Mouse (Mus musculus): ENCODE results near the gene Lysmd1.
"Not testable (repeated sequence)": the region's sequence is repeated elsewhere in the genome, so short reads cannot be mapped to it uniquely, and the experiment has no call there.

The Lysmd1 gene

DNA sequence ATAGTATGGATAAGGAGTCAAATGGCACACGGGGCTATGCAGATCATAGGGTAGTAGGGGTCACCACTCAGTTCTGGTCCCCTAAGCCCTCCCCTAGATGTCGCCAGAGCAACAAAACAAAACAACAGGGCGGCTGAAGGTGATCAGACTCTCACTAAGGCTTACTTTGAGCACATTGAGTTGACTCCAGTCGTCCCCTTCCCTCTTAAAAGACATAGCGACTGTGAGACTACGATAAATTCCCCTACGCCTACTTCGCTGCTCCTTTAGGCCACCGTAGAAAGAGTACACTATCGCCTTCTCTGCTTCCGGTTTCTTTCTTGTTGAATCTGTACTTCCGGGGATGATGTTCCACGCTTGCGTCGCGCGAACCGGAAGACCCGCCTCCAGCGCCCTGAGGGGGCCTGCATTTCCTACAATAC is at the start of gene Lysmd1, which contains the start of gene Scnm1:
TSS of gene Lysmd1 (plus strand) at position 409 of the 422 bp plus-strand sequence.
TSS of gene Scnm1 (minus strand) at position 332 of the 422 bp plus-strand sequence.
- peak; percentile 93 for DNase-seq (ENCODE audit: low read depth)

DNA sequence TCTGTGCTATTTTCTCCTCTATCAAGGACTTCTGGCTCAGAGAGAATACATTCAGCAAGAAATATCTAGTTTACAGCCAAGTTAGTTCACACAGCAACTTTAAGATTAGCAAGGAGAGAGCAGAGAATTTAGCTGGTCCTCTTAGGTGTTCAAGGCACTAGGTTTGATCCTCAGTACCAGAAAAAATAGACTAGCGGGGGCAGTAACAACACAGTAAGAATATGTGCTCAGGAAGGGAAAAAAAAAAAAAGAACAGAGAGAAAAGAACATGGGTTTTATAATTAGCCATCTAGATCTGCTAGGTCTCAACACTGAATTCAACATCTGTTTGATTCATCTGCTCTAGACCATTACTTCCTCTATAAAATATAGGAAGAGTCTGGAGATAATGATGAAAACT is 45.8 kb upstream of the Lysmd1 start:
- DNase-seq (ENCODE audit: low read depth): no peak

DNA sequence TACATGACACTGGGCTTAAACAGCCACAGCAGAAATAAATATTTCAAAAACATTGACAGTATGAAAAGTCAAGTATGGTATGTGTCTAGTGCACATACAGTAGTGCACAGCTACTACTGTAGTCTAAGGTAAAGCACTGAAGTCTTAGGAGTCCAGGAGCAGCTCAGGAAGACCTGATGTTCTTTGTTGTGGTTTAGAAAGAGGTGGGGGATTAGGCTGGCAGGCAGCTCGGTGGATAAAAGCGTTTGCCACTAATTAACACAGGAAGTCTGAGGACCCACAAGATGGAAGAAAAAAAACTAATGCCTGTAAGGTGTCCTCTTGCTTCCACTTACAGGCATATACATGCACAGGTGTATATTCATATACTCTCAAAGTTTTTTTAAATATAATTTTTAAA is 33.0 kb upstream of the Lysmd1 start:
- DNase-seq (ENCODE audit: low read depth): no peak

DNA sequence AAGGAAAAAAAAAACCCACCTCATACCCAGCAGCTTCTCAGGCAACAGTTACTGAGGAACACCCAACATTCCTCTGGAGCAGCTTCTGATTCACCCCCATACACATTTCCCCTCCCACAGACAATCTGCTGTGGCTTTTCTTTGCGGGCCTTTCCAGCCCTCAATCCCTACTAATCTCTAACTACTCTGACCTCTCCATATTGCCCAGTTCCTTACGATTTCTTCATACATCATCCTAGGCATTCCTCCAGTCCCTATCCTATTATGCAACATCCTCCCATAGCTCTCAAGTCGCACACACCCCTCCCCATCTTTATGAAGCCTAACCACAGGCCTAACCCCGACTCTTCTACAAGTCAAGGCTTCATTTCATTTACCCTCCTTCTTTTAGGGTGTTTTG is 28.8 kb upstream of the Lysmd1 start:
- peak; percentile 58 for DNase-seq (ENCODE audit: low read depth)

DNA sequence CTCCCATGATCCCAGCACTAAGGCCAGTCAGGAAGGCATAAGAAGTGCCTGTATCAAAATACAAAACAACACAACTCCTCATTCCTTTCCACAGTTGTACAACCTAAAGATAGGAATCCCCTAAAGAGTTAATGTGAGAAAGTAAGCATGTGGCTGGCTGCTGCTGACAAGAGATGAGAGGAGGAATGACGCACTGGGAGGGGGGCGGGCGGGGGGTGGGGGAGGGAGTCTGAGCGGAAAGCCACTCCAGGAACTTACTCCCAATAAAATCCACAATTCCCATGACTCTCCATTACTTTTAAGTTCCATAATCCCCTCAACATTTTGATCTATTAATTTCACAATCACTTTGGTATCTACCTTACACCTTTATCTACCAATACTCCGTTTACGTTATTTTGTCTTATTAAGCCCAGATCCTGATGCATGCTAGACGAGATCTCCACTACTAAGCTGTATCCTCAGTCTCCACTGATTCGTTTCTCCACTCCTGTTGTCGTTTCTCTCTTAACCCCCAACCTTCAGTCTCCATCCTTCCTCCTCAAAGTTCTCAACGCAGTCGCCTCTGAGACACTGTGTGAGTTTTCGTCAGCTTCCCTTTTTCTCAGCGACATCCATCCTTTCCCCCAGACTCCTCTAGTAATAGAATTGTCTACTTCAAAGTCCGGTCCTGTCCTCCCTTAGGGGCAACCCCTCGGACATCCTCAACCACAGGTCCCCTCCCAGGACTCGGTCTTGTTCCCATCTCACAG is 28.1 kb upstream of the Lysmd1 start:
- peak; percentile 62 for DNase-seq (ENCODE audit: low read depth)

DNA sequence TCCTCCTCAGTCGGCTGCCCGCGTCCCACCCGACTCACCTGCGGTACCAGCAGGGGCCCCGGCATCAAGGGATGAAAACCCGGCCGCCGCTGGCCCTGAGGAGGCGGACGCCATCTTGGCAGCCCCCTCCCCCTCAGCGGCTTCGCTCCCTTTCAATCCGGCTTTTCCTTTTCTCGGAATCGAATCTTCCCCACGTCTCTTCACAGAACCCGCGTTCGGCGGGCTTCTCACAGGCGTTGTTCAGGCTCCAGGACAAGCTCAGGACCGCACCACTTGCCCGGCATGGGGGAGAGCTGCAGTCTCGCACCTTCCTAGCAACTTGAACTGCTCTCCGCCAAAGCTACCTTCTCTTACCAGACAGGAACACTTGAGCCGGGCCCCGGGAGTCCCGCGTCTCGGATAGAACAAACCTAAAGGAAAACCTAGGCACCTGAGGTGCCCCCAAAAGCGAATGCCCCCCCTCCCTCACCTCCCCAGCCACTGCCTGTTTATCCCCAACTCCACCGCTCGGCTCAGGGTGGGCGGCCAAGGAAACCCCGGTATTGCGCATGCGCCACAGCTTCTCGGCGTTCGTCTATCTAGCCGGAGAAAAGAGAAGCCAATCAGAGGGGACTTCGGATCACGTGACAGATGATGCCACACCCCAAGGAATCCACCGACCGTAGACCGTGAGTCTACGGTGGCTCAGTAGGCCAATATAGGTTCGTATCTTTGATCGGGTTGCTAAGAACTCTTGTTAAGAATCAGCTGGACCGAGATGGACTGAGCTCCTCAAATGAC is 27.4 kb upstream of the Lysmd1 start, which contains the start of gene Pip5k1a:
TSS of gene Pip5k1a (minus strand) at position 593 of the 780 bp plus-strand sequence.
- peak; percentile 99 for DNase-seq (ENCODE audit: low read depth)

DNA sequence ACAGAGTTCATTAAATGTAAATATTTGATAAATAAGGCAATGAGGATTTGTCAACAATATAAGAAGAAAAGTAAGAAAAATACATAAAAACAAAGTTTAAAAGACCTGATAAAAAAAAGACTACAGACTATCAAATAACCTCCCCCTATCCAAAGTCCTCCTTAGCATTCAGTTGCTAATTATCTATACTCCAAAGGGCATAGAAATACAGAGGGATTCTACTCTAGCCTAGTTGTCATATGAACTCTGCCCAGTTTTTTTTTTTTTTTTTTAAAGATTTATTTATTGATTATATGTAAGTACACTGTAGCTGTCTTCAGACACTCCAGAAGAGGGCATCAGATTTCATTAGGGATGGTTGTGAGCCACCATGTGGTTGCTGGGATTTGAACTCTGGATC is 26.6 kb upstream of the Lysmd1 start:
- DNase-seq (ENCODE audit: low read depth): not testable (repeated sequence)

DNA sequence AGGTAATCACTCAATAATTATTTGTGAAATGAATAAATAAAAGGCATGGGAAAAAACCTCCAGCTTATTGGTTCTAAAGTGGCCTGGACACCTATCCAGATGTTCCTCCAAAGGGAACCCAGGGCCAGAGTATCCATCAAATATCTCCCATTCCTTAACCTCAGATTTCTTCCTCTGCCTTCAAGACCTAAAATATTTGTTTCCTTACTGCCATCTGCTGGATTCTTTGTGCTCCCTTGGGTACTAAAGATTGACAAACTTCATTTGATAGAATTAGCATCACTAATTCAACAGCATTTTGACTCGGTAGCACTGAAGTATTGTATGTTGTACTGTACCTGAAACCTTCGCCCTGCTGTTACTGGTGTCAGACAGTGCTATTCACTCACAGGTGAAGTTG is 26.0 kb upstream of the Lysmd1 start:
- DNase-seq (ENCODE audit: low read depth): peak; percentile 52

DNA sequence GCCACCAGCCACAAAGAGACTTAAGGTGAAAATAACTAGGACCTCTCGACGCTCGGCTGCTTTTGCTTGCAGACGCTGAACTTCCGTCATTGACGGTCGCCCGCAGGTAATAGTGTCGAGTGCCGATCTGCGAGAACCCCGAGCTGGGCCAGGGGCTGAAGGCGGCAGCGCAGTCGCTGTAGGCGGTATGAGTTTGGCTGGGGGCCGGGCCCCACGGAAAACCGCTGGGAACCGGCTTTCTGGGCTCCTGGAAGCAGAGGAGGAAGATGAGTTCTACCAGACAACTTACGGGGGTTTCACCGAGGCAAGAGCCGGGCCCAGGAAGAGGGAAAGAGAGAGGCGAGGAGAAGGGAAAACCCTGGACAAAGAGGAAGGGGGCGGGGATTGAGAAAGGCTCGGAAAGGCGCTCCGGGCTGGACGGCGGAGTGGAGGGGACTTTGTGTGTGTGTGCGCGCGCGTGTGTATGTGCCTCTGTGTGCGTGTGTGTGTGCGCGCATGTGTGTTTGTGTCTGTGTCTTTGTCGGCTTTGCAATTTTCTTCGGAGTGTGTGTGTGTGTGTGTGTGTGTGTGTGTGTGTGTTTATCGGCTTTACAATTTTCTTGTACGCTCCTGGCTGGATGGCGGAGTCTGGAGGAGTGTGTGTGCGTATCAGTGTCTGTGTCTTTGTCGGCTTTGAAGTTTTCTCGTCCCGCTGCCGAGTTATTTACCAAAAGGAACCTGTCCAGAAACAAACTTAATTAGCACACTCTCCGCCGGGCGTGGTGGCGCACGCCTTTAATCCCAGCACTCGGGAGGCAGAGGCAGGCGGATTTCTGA is 22.8 kb upstream of the Lysmd1 start, which contains the start of gene Vps72:
TSS of gene Vps72 (plus strand) at position 112 of the 816 bp plus-strand sequence.
- DNase-seq (ENCODE audit: low read depth): peak; percentile 93

DNA sequence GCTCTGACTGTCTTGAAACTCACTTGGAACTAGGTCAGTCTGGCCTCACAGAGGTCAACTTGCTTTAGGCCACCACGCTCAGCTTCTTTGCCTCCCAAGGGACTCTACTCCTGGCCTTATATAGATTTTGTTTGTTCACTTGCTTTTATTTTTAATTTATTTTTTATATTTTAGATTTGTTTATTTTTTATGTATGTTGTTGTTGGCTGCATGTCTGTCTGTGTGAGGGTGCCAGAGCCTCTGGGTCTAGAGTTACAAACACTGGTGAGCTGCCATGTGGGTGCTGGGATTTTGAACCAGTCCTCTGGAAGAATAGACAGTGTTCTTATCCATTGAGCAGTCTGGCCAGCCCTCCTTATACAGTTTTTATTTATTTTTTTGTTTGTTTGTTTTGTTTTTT is 21.1 kb upstream of the Lysmd1 start:
- DNase-seq (ENCODE audit: low read depth): no peak

DNA sequence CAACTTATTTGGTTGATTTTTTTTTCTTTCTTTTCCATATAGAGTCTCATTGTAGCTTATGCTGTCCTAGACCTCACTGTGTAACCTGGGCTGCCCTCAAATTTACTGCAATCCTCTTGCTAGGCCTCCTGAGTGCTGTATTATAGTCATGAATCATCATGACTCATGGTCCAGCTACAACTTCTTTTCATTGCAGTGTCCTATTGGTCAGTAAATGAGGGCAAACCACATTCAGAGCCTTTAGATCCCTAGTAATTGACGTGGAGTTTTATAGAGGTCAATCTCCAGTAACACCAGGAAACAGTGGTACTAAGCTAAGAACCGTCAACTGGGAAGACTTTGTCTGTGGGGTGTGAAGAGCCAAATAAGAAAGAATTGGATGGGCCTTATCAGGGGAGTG is 16.1 kb upstream of the Lysmd1 start:
- peak; percentile 80 for DNase-seq (ENCODE audit: low read depth)

DNA sequence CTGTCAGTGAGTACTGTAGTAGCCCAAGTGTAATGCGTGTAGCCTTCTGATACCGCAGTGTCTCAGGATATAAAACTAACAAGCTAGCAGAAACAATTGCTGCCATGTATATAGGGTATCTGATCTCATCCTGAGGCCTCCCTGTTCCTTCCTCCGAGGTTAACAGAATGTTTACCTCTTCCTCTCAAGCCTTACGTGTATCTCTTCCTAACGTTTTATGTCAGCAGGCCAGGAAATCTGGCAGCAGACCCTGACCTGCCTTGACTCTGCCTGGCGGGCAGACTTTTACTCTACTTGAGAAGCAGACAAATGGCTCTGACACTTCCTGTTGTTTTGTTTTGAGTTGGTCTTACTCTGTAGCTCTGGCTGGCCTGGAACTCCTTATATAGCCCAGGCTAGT is 12.3 kb upstream of the Lysmd1 start:
- no peak for DNase-seq (ENCODE audit: low read depth)

DNA sequence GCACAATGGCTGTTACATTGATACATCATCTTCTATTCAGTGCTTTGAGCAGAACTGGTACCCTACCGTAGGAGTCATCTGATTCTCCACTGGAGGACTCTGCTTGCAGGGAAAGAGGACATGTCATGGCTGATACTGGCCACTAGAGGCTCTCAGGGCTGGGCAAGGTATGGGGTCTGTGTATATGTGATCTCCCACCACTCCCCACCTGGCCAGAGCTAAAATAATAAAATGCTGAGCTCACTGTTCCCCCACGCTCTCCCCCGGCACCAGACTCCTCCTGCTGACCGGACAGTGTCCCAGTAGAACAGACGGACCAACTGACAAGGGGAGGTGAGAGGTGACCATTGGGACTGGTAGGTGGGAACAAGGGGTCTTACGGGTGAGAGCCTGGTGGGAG is 9.6 kb upstream of the Lysmd1 start, which contains the start of gene Tmod4:
TSS of gene Tmod4 (plus strand) at position 231 of the 400 bp plus-strand sequence.
- peak; percentile 19 for DNase-seq (ENCODE audit: low read depth)

DNA sequence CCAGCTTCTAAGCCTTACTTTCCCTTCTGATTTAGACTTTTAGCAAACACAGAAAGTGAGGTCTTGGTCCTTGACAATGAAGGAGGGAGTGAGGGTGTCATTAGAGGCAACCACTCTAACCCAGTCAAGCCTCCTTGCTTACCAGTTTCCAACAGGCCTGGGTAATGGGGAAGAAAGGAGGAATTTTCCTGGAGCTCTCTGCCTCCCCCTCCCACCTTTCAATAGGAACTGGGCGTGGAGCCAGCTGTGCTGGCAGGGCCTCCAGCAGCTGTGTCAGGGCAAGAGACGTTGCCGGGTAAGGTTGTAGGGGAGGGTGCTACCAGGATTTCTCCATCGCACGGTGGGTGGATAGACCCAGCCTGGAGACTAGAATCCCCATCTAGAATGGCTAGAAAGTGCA is 8.9 kb upstream of the Lysmd1 start:
- peak; percentile 66 for DNase-seq (ENCODE audit: low read depth)

DNA sequence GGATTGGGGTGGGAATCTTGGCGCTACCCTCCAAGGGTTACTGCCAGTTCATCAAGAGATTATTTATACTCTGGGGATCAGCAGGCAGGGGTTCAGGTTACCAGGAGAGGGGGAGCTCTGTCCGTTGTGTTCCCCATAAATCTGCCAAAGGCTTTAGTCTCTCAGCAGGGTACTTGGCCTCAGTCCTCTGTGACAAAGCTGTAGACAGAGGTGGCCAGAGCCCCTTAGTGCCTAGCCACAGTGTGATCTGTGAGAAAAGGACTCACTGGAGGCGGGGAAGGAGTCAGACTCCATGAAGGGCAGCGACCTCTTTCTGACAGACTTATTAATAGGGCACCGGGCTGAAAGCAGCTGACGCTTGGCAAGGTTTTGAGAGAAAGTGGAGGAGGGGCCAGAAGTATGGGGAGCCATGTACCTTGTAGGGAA is 4.6 kb upstream of the Lysmd1 start:
- DNase-seq (ENCODE audit: low read depth): no peak

DNA sequence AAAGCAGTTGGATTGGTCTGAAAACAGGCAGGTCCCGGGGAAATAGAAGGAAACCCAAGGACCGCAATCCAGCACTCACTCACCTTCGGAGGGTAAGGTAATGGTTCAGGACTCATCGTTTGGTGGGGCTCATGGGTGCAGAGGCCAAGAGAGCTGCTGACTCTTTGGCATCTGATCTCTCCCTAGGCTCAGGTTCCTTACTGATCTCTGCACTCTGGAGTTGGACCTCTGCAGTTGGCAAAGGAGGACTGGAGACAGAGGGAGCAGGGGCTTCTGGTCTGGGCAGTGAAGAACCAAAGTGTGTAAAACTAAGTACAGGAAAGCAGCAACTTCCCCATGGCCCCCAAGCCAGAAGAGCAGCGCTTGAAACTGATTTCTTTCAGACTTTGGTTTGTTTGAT is 3.8 kb upstream of the Lysmd1 start:
- no peak for DNase-seq (ENCODE audit: low read depth)

DNA sequence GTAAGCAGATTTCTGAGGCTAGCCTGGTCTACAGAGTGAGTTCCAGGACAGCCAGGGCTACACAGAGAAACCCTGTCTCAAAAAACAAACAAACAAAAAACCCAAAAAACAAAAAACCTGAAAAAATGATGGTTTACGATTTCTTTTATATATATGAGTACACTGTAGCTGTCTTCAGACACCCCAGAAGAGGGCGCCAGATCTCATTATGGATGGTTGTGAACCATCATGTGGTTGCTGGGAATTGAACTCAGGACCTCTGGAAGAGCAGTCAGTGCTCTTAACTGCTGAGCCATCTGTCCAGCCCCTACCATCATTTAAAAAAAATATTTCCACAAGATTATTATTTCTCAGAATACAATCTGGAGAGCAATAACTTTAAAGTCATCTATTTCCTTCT is 1.5 kb upstream of the Lysmd1 start:
- DNase-seq (ENCODE audit: low read depth): not testable (repeated sequence)

DNA sequence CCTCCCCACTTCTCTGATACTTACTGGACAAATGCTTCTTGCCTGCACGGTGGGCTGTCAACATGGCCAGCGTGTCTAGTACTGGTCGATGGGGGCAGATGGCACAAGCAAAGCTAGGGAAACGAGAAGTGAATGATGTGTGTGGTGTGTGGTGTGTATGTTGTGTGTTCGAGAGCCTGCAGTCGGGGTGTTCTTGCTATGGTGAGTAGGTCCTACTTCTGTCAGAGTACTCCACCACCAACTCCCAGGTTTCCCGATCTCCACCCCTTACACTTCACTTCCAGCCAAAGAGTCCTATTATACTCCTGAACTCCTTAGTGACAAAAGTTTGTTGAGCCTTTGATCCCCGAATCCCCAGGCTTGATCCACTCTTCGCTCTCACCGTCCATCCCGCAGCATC is 712 bp upstream of the Lysmd1 start:
- DNase-seq (ENCODE audit: low read depth): no peak

DNA sequence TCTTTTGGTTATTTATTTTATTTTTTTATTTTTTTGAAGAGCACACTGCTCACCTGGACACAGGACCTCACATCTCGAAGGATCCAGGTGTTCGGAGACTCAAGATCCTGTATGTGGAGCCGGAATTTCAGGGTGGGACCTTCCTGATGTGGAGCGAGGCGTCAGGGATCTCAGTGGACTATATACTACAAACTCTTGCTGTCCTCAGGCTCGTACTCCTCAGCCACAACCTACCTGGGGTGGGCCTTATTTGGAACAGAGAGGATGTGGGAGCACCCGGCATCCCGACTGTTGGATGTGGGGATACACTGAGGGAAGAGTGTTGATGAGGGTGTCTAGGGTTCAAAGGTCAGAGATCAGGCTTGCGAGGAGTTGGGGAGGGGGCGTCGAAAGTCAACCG is 245 bp downstream of the Lysmd1 start:
- DNase-seq (ENCODE audit: low read depth): not testable (repeated sequence)

DNA sequence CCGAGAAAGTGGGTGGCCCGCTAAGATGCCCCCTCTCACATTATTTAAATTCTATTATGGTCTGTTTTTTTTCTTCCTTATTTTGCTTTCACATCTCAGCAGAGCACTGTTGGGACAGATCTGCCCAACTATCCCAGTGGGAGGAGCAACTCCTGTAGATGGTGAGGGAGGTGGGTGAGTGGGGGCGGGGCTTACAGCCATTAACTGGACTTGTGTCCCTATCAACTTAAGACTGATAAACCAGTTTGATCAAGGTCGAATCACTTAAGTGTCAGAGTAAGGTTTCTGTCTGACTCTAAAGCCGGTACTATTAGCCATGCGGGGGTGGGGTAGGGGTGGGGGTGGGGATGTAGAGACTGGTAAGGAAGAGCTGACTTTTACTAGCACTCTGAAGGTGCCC is 1.1 kb downstream of the Lysmd1 start:
- peak; percentile 77 for DNase-seq (ENCODE audit: low read depth)

DNA sequence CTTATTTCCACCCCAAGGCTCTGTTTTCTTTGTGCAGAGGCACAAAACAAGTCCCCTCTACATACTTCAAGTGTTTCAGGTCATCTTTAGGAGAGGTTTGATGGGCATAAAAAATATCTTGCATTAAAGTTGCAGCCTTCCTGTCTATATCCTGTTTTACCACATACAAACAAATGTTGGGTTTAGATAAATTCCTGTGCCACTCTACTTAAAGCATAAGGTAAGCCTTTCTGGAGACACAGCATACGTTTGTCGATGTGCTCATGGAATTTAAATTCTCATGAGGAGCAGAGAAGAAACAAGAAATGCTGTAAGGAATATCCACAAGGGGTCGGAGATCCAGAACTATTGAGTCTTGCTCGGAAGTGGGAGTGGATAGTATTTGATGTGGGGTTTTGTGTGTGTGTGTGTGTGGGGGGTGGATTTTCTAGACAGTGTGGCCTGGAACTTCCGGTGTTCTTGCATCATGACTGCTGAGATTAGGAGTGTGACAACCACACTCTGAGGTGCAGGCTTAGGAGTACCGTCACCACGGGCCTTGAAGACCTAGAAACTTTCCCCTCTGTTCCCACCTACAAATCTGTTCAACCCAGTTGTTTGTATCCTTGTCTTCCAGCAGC is 1.7 kb downstream of the Lysmd1 start:
- no peak for DNase-seq (ENCODE audit: low read depth)

DNA sequence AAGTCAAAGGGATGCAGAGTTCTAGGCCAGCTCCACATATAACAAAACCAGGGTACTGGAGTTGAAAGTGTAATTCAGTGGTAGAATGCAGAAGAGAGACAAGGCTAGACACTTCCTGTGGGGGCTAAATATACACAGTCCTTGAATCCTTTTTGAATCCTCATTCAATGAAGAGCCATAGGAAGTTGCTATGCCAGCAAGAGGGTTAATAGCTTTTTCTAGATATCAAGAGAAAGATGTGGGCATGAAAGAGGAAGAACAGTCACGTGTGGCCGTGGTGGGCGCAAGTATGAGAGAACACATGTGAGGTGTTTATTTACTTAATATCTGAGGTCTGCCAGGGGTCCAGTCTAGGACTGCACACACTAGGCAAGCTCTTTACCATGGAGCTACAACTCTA is 2.4 kb downstream of the Lysmd1 start:
- DNase-seq (ENCODE audit: low read depth): no peak
